Mouse (Mus musculus) thymus, postnatal 36 days (tissue): Measurements from ENCODE around the gene Esrrb.

ENCODE experiments used
- DNase-seq, 2 experiments: peaks; one replicate each; pipeline ENCODE4 v3.0.0; 2022; ENCODE audit warnings: mixed read lengths in 2 of 2

Gene Esrrb

DNA sequence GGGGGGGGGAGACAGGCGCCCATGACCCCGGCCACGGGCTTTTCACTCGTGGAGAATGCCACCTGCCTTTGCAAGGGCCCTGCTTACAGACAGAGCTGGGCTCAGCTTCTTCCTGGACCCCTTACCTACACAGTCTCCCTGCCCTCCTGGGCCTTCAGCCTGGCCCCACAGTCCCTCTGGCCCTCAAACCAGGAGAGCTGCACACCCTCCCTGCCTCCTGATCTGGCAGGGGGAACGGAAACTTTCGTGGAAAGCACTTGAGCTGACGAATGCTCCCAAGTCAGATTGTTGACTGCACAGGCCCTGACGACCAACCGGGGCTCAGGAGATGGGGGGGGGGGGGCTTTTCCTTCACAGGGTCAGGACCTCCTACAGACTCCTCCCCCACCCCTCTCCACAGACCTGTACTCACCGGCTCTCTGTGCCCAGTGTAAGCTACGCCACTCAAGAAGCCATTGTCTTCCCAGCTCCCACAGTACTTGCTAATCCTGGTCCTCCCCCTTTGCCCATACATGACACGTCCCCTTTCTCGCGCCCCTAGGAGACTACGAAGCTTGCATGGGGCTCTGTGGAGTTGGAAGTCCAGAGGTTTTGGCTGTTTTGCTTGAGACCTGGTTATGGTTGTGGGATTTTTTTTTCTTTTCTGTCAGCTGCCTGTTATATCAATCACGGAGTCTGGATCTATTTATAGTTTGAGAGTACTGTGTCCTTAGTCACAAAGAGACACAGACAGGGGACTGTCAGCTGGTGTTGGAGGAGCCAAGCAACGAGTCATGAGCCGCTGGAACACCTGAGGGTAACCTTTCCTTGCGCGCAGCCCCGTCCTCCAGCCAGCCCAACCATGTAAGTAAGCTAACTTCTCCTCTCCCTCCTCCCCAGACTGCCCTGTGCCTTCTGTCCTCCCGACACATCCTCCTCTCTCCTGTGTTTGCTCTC is at the start of gene Esrrb:
Gene Esrrb, plus strand, starts transcription at position 422 of the 936 bp plus-strand sequence.
- DNase-seq: no peak

DNA sequence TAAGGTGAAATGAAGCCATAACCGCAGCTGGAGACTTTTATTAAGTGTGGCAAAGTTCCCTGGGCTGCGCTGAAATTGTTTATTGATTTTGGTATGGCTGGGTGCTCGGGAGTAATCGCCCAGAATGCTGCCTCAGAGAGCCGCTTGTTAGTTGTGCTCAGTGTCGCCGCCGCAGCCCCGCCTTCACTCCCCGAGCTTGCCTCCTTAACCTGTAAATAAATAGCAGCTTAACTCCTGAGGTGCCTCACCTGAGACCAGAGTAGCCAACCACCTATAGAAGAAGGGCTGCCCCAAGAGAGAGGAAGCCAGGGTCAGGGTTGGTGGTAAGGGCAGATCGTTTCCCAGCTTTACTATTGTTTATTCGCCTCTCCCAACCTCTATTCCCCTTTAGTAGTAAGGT is 40.3 kb upstream of the Esrrb start:
- no peak for DNase-seq

DNA sequence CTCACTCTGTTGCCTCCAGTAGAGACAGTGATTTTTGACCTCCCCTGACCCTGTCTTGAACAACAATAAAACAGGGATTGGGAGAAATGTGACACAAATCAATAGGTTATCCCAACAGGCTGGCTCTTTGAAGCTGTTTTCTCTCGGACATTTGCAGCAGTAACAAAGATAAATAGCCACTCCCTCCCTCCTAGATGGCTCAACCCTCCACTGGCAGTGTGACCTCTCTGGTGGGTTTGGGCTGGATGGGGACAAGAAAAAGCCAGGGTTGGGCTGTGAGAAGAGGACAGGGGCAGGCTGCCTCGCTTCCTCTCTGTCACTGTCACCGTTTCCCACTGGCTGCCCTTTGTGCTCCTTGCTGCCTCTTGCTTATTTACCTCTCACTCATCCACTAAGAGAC is 36.6 kb upstream of the Esrrb start:
- no peak for DNase-seq

DNA sequence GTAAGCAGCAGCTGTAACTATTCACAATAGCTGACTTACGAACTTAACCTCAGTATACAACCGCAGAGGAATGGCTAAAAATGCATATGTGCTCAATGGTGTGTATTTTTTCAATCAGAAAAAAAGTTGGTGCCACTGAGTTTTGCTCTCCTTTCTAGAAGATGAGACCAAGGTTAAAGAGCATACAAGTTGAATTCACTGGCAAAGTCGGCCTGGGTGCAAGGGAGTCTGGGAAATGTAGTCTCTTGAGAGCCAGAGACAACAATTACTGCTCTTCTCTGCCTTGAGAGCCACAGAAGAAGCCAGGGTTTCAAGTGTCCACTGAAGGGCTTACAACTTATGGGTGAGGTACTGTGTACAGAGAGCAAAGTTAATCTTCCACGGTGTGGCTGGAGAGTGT is 31.1 kb upstream of the Esrrb start:
- no peak for DNase-seq

DNA sequence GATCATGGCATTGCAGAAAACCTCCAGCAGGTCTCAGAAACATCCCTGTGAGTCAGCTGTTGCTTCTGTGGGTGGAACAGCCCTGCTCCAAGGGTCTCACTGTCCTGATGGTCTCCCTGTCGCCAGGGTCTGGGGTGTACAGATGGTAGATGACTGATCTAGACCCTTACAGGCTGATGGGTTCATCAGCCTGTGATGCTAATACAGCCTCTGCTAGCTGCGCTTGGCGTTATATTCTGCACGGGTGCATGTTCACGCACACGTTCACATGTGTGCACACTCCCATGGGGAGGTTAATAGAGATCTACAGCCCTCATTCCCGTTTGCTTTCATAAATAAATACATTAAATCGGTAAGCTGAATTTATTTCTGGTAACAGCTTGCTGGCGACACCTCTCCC is 30.2 kb upstream of the Esrrb start:
- no peak for DNase-seq

DNA sequence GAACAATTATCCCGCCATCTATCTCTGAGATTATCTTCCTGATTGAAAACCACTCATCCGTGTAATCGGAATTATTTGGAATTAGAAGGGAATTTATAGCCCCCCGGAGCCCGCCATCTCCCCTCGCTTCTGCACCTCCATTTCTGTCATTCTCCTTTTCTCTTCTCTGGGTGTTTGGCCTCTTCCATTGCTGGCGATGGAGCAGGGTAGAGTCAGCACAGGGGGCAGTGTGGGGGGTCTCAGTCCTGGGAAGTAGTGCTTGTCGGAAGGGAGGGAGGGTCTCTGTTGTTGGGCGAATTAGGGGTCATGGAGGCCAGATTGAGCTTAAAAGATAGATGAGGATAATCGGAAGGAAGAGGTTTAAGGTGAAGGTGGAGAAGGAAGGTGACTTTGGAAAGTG is 29.7 kb upstream of the Esrrb start:
- DNase-seq: no peak

DNA sequence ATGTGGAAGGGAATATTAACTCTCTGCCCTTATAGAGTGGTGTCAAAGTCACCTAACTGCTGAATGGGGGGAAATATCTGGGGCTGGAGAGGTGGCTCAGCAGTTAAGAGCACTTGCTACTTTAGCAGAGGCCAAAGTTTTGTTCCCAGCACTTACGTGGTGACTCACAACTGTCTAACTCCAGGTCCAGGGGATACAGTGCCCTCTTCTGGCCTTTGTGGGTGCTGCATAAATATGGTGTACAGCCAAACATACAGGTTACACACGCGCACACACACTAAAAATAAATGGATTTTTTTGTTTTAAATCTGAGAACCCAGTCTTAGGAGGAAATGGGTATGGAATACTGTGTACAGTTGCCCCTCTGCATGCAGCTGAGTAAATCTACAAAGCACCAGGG is 24.7 kb upstream of the Esrrb start:
- DNase-seq: peak in 1 of 2 experiments; percentile 7

DNA sequence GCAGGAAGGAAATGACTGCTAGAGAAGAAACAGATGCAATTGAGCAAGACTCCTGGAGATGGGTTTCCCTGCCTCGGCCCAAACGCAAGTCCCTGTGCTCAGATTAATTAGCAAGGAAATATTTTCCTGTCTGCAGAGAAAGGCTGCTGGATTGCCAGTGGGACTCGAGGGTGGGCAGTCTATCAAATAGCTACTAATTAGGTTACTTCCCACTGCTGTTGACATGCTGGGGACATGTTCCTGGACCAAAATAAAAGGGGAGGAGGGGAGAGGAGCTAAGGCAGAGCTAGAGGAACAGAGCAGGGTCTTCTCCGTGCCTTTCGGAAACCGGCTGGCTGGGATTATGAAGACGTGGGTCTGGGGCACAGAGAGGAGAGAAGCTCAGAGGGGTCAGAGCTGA is 24.0 kb upstream of the Esrrb start:
- DNase-seq: no peak

DNA sequence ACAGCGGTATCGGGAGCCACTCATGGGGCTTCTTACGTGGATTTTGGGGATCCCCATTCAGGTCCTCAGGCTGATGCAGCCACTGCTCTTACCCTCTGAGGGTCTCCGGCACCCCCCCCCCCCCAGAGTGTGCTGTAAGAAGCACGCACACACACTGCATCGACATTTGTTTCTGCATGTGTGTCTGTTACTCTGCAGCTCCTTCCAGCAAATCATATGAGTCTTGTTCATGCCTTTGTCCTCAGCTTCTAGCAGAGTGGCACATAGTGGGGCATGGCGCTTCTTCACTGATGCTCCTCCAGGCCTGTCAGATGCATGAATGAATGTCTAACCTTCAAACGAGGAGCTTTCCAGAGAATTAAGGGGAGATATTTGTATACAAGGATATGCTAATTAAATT is 11.4 kb upstream of the Esrrb start:
- DNase-seq: no peak

DNA sequence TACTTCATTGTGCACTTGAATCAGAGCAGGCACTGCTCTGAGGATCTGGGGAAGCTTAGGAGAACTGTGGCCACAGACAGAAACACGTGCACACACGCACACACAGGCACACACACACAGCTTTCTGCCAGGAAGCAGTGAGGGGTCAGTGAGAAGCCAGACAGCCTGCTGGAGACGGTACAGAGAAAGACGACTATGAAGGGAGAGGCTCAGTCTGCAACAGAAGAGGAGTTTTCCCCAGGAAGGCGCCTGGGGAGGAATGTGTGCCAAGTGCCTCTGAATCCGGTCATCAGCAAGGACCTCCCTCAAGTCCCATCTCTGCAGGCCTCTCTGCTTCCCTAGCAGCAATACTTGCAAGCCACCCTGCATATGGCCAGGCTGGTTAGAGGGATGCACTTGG is 1.5 kb upstream of the Esrrb start:
- DNase-seq: no peak

DNA sequence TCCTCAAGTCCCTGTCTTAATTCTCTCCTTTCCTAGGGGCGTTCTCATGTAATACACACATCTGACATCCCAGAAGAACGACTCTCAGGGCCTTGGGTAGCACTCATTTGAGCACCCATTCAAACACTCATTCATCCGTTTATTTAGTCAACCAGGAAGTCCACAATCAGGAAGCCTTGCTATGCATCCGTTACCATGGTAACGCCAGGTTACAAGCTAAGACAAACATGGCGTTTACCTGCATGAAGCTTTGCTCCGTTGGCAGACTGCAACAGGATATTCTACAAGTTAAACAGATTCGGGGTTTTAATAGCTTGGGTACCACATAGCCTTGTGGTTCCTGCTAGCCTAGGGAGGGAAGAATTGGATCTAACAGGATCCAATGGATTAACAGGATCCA is 1.0 kb upstream of the Esrrb start:
- no peak for DNase-seq

DNA sequence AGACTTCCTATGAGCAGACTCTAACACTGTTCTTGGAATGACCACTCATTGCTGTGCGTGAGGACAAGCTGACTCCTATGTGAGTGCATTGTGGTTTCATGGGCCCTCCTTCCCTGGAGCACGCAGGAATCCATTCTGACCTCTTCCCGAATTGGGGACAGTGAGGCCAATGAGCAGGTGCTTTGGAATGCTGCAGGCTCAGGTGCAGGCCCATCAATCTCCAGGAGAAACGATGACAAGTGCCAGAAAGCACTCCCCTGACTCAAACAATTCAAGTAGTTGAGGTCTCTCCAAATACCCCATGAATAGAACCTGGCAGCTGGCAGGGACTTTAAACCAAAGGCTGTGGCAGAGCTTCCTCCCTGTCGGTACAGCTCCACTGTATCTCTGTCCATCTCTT is 3.4 kb downstream of the Esrrb start:
- DNase-seq: no peak

DNA sequence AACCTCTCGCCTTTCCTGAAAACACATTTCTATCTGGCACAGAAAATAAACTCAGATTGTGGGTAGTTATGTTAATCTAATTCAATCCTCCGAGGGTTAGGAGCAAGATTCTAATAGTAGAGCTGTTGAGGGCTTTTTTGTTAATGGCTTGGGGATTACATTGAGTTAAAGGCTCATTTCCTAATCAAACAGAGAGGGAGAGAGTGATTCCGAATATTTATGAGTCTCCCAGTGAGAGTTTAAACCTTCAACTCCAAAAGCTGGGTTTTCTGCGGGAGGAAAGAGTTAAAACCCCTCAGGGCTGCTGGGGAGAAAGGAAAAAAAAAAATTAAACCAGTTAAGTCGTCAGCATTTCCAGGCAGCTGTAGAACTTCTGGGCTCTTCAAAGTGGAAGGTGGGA is 3.8 kb downstream of the Esrrb start:
- DNase-seq: no peak

DNA sequence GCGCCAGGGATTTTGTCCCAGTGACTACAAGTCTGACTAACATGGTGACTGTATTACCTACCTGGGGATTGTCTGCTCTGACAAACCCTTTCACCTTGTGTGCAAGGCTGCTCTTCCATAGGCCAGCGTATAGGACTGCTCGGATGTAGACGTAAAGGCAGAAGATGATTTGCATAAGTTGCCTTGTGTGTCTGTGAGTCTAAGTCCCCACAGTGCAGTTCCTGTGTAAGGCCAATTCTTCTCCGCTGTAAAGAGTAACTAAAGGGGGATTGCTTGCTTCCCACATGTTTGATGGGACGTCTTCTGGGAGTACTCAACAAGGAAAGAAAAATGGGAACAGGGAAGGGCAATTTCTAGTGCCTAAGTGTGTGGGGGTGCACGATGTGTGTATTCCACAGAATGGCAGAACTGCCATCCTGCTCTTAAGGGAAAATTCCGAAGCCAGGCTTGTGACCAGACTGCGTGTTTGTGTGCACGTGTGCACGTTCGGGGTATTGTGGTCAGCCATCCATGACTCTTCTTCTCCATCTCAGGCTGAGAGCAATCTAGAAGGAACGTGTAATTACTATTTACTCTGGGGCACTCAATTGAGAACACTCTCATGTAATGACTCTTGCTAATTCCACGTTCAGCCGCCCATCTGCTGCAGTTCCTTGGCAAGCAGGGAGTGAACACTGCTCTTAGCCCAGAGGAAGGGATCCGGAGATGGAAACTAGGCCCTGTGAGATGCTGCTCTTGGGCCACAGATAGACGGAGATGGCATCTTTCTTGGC is 9.9 kb downstream of the Esrrb start:
- no peak for DNase-seq

DNA sequence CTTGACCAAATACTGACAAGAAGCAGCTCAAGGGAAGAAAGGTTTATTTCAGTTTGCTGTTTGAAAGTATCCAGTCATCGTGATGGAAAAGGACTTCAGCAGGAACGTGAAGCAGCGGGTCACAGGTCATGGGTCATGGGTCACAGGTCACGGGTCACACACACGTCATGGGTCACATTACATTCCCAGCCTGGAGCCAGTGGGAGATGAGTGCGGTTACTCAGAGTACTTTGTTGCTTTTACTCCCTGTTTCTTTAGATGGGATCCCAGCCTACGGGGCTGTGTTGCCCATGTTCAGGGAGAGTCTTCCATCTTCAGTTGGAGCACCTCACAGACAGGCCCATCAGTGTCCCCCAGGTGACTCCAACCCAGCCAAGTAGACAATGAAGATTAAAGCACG is 13.4 kb downstream of the Esrrb start:
- no peak for DNase-seq

DNA sequence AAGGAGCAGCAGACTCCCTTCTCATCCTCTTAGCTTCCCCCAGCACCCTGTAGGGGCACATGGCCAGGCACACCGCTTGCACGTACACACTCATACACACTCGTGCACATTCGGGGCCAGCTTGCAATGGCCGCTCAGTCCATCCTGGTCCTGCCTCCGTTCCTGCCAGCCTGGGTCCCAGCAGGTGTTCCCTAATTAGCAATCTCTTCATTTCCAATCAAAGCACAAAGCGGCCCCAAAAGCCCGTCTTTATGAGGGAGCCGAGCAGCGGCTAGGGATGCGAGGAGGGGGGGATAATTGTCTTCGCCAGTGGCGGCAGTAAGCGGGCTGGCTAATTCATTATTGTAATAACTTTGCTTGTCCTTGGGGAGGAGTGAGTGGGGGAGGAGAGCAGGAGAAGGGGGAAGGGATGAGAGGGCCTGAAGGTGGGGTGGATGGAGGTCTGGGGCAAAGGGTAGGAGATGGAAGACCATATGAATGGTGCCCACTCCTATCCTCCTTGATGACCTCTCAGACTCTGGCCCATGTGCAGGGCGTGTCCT is 18.8 kb downstream of the Esrrb start:
- no peak for DNase-seq

DNA sequence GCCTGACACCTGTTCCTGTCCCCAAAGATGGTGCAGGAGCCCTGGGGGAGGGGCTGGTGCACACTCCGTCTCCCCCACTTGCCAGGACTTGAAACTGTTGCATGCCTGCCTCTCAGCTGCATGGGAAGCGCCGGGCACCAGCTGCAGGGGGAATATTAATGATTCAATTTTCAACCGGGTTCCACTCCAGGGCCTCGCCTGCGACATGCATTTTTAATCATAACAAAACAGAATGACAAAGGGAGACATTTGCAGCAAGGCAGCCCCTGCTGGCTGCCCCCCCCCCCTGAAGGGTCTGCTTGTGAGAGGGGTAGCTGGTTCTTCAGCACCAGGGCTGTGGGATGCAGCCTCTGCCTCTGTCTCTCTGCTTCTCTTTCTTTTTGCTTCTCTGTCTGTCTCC is 22.9 kb downstream of the Esrrb start:
- DNase-seq: no peak

DNA sequence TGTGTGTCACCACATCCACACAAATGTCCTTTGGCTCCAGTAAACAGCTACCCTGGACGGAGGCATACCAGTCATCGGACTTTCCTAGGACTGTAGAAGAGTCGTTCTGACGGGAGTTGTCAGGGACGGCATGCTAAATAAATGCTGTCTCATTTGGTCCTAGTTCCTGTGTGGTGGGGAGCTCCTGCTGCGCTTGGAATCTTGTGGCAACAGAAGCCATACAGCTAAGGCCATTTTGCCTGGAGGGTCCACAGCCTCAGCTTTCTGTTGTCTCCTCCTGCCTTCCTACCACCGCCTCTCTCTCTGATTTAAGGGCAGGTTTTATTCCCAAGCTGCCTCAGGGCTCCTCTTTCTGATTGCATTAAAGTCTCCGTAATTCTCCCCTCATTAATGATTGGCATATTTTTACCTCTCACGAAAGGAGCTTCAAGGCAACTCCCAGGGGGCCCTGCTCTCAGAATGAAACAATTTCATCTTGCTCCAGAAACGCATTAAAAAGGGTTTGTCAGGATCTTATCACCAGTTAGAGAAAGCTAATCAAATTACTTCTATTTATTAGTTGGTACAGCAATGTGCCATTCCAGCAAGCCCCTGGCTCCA is 26.9 kb downstream of the Esrrb start:
- no peak for DNase-seq

DNA sequence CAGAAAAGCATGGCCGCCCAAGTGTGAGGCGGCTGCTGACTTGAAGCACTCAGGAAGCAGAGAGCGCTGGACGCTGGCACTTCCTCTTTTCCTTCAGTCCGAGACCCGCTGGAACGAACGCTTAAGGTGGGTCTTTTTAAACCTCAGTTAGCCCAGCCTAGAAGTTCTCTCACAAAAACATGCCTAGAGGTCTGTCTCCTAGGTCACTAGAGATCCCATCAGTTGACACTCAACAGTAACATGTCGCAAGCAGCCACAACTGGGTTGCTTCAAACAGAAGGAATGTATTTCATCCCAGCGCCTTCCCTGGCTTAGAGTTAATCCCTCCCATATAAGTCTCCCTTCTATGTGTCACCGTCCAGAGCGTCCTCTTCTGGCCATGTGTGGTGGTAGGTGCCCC is 33.9 kb downstream of the Esrrb start:
- no peak for DNase-seq

DNA sequence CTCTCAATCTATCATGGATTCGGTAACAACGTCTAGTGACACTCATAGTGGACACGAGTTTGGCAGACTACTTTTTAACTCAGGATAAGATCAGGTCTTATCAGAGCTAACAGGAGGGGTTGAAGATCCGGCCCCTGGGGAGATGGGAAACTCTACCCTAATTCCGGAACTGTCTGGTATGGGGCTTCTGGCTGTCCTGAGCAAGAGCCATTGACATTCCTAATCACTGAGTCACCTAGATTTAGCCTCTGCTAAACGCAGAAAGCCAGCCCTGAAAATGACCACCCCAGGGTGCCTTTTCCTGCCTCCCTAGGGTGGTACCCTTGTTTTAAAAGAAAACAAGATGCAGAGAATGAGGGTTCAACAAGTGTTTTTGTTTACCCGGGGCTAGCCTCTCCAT is 34.4 kb downstream of the Esrrb start:
- DNase-seq: no peak

DNA sequence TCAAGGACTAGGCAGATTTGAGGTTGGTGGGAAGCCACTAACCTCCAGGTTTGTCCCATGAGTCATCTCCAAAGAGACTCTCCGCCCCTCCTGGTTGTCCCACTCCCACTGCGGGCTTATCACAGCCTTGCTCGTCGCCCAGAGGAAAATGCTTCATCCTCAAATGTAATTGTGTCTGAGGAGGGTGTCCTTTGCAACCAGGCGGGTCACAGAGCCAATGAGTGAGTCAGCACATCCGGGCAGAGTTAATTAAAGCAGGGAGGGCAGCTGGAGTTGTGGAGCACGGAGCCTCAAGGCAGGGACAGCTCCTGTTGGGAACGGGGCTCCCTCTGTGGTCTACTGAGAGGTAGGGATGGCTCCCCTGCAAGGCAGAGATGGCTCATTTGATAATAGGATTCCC is 37.8 kb downstream of the Esrrb start:
- DNase-seq: no peak

DNA sequence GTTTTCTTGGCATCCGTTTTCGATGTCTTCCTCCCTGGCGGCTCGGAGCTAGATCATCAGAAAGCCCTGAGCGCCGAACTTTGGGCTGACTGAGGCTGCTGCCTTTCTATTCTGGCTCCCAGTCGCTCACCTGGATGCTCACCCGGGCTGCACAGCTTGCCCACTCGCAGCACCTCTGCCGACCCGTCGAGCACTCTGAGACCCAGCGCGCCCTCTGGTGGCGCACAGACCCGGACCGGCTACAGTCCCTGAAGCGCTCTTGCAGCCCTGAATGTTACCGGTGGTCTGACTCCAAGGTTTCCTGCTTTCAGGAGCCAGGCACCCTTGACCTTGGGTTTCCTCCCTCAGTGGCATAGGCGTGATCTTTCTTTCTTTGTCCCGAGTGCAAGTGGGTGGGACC is 41.8 kb downstream of the Esrrb start:
- DNase-seq: peak; percentile 72 to 74

DNA sequence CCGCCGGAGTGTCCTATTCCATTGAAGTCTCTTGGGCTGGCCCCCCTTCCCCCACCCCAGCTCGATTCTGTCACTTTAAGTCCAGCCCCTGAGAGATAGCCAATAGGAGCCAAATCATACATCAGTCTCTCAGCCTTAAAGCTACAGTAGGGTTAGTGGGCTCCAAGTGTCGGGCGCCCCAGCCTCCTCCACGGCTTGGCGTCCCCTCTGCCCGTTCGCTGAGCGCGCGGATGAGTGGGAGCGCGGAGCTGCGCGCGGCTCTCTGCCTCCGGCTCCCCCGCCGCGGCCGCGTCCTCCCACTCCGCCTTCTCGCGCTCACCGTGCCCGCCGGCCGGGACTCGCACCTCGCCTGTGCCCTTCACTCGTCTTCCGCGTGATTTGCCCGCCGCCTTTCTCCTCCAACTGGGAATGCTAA is 60.6 kb downstream of the Esrrb start:
- DNase-seq: no peak
